Mouse (Mus musculus) heart, embryonic 14.5 days (tissue): ENCODE data around the gene Eif2b3. TPM values are rescaled to one million over a fixed set of nuclear protein-coding genes. Genes with fewer than 3 reads are reported as not detected.

ENCODE experiments used
- ATAC-seq: fragments of 200-750 bp; cut with Nextera tagmentation; 2 replicates; pipeline ENCODE4 v1.8.0; 2017; ENCODE audit warnings: low read depth, moderate TSS enrichment; ENCODE audit not compliant: insufficient number of reproducible peaks, insufficient read depth, low FRiP score
- H3K27ac ChIP-seq, 2 experiments: fragments of 200-500 bp in 1 of 2; fragments of 300-500 bp in 1 of 2; sonication (generic) in 1 of 2; replicated peaks in 1 of 2; 2 replicates each; pipeline ENCODE4 v1.5.1; 2012 to 2014; ENCODE audit warnings: low read depth in 2 of 2, low read length in 2 of 2, control low read depth in 1 of 2, mild to moderate bottlenecking in 1 of 2, mixed read lengths in 1 of 2; ENCODE audit not compliant: control insufficient read depth in 1 of 2, insufficient read depth in 1 of 2
- H3K27me3 ChIP-seq: fragments of 300-500 bp; sonication (generic); 2 replicates; pipeline ENCODE4 v1.6.1; 2014; ENCODE audit warnings: mild to moderate bottlenecking, low read length, control low read depth; ENCODE audit not compliant: control insufficient read depth, insufficient read depth
- H3K36me3 ChIP-seq: fragments of 300-500 bp; sonication (generic); 2 replicates; pipeline ENCODE4 v1.6.1; 2014; ENCODE audit warnings: mild to moderate bottlenecking, control low read depth, low read length, mixed read lengths; ENCODE audit not compliant: control insufficient read depth, insufficient read depth
- H3K4me1 ChIP-seq, 2 experiments: fragments of 200-500 bp in 1 of 2; fragments of 300-500 bp in 1 of 2; sonication (generic) in 1 of 2; 2 replicates each; pipeline ENCODE4 v1.6.1; 2012 to 2014; ENCODE audit warnings: low read length in 2 of 2, control low read depth in 1 of 2, mixed read lengths in 1 of 2; ENCODE audit not compliant: control insufficient read depth in 2 of 2, insufficient read depth in 2 of 2
- H3K4me2 ChIP-seq: fragments of 300-500 bp; sonication (generic); 2 replicates; pipeline ENCODE4 v1.6.1; 2014; ENCODE audit warnings: mild to moderate bottlenecking, low read length
- H3K4me3 ChIP-seq, 2 experiments: fragments of 200-500 bp in 1 of 2; fragments of 300-500 bp in 1 of 2; sonication (generic) in 1 of 2; 2 replicates each; pipeline ENCODE4 v1.5.1; 2012 to 2014; ENCODE audit warnings: low read length in 2 of 2, mild to moderate bottlenecking in 2 of 2, control low read depth in 1 of 2, low read depth in 1 of 2, moderate library complexity in 1 of 2; ENCODE audit not compliant: control insufficient read depth in 1 of 2, insufficient read depth in 1 of 2
- H3K9ac ChIP-seq: fragments of 300-500 bp; sonication (generic); 2 replicates; pipeline ENCODE4 v1.6.1; 2014; ENCODE audit warnings: mild to moderate bottlenecking, low read length
- H3K9me3 ChIP-seq: fragments of 300-500 bp; sonication (generic); 2 replicates; pipeline ENCODE4 v1.6.1; 2016; ENCODE audit warnings: low read length, control low read depth; ENCODE audit not compliant: control insufficient read depth
- WGBS: fragments of 180-500 bp; shearing (Covaris S2); extraction: QIAGEN DNeasy Blood & Tissue Kit; methylation state at CpG from one replicate; pipeline ENCODE4 v1.1.7; 2014; 5-methylcytosine and 5-hydroxymethylcytosine counted together
- polyA plus RNA-seq: library from polyadenylated mRNA; unstranded; fragments of >200 nt; fragmentation: Nextera tagmentation; extraction: Ambion mirVana; gene quantifications from 2 replicates; pipeline ENCODE4 v1.2.1, GENCODE M21; 2014

Eif2b3 gene
- polyA plus RNA-seq, 1 experiment from 2014 or later = 22.0 TPM

- ATAC-seq = no peak
- H3K4me3 ChIP-seq = peak overlapping the region; percentile 62 to 76; a peak in 3 of 4 replicates
- H3K9ac ChIP-seq = peak overlapping the region; percentile 74
- H3K27ac ChIP-seq = peak overlapping the region; percentile 77 to 90; a peak in 3 of 4 replicates
- WGBS = 74% methylated on average over 5 of the region's 5 CpGs
- peaks cover 4 to 9% of the 10 kb centered on the region in 2 experiments; a peak in 3 of 4 replicates for H3K4me1 ChIP-seq
- H3K27me3 ChIP-seq = no peaks in the 10 kb centered on the region
- no peaks in the 10 kb centered on the region for H3K36me3 ChIP-seq
- H3K9me3 ChIP-seq = no peaks in the 10 kb centered on the region
- peak overlapping the region; percentile 98 for H3K4me2 ChIP-seq
These were observed 100.4 kb downstream of the Eif2b3 start for GRCm38 (mm10) chr4:117119636-117120035.

DNA sequence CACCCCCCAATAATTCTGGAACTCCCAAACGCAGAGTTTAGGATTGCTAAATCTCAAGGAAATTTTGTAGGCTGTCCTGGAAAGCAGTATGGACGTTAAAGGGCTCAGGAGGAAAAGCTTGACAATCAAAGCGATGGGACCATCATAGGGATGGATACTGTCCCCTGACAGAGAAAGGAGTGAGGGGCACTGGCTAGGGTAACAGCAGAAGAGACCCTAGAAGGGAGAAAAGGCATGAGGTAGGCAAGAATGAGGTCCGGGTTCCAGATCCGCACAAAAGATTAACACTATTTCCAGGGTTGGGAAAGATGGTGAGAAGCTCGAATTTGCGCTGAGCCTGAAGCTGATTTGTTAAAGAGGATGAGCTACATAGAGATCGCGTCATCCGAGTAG is 100.8 kb downstream of the Eif2b3 start:
- H3K36me3 ChIP-seq = no peaks in the 10 kb centered on the region
- H3K27ac ChIP-seq = peak overlapping the region; percentile 77 to 90
- H3K4me3 ChIP-seq = peak overlapping the region; percentile 62 to 76
- no peaks in the 10 kb centered on the region for H3K9me3 ChIP-seq
- H3K9ac ChIP-seq = peak overlapping the region; percentile 74
- H3K4me2 ChIP-seq = peak overlapping the region; percentile 98
- ATAC-seq = no peak
- WGBS = 5% methylated on average over 10 of the region's 10 CpGs
- H3K4me1 ChIP-seq = peaks cover 8 to 13% of the 10 kb centered on the region in 2 experiments
- H3K27me3 ChIP-seq = no peaks in the 10 kb centered on the region

DNA sequence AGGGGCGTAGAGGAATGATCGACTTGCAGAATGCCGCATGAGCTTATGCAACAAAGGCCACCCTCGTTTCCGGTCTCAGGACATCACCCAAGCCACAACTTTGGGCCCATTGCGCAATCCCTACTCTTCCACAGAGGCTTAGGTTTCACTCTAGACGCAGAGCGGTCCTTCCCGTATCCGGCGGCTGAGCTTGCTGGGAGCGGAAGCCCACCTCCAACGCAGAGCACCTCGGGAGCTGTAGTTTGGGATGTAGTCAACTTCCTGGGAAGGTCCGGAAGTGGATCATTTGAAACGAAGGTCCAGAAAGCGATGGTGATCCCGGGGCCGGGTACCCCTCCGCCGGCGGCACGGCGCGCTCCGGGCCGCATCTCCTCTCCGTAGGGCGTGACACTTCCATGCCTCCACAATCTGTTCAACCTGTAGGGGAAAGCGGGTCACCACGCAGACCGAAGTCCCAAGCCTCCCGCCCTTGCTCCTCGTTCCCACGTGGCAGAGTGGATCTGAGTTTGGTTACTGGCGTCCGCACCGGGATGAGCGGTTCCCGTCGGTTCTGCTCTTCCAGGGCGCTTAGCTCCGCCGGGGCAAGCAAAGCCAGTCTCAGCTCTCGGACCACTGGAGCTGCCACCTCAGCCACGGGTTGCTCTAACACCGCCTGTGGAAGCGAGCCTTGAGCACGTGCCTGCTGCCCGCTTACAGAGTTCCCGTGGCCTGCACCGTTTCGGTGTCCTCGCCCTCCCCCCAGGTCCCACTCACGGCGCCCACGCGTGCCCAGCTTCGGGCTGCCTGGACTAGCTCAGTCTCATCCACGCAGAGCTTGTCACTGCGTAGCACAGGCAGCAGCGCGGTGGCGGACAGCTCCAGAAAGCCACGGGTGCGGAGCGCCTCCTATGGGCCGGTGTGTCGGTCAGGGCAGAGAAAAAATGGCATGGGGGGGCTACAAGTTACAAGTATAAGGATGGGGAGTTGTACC is 101.5 kb downstream of the Eif2b3 start:
- Histone ChIP-seq H3K9ac (peak overlapping the region; percentile 74), H3K9me3 (no peaks in the 10 kb centered on the region), H3K36me3 (no peaks in the 10 kb centered on the region), H3K27me3 (no peaks in the 10 kb centered on the region), H3K4me3 (peak overlapping the region; percentile 62 to 76), H3K4me1 (peaks cover 15 to 19% of the 10 kb centered on the region in 2 experiments), H3K27ac (peak overlapping the region; percentile 77 to 90), H3K4me2 (peak overlapping the region; percentile 98)
- WGBS = under 1% methylated on average over 69 of the region's 69 CpGs
- ATAC-seq = peak; percentile 89

DNA sequence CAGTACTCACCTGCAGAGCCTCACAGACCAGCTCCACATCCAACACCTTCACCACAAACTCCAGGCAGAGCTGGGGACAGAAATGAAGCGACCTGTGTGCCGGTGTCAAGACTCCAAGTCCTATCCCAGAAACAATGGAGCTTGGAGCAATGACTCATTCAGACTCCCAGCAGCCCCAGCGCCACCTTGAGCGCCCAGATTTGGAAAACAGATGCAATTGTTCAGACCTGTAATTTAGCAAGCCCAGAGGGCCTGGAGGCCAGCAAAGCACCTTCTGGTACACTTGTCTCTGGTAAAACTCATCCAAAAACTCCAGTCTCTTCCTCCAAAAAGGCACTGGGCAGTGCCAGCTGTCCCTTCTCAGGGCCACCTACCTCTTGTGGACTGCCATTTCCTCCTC is 103.0 kb downstream of the Eif2b3 start:
- no peak overlapping the region for H3K4me2 ChIP-seq
- ATAC-seq = no peak
- no peak overlapping the region for H3K27ac ChIP-seq
- H3K9me3 ChIP-seq = no peaks in the 10 kb centered on the region
- H3K4me1 ChIP-seq = peaks cover 19 to 21% of the 10 kb centered on the region in 2 experiments
- H3K4me3 ChIP-seq = no peak overlapping the region
- H3K9ac ChIP-seq = no peak overlapping the region
- H3K36me3 ChIP-seq = no peaks in the 10 kb centered on the region
- H3K27me3 ChIP-seq = no peaks in the 10 kb centered on the region
- WGBS = 71% methylated on average over 4 of the region's 4 CpGs

GRCm38 (mm10) chr4:117123546-117124217 is 104.5 kb downstream of the Eif2b3 start:
- no peaks in the 10 kb centered on the region for H3K9me3 ChIP-seq
- H3K4me2 ChIP-seq = no peak overlapping the region
- H3K4me3 ChIP-seq = no peak overlapping the region
- peaks cover 19 to 21% of the 10 kb centered on the region in 2 experiments for H3K4me1 ChIP-seq
- no peak overlapping the region for H3K9ac ChIP-seq
- ATAC-seq = no peak
- peaks cover 6% of the 10 kb centered on the region; the same call in 1 of the 2 replicates for H3K36me3 ChIP-seq
- 71% methylated on average over 7 of the region's 9 CpGs for WGBS
- no peaks in the 10 kb centered on the region for H3K27me3 ChIP-seq
- H3K27ac ChIP-seq = no peak overlapping the region

DNA sequence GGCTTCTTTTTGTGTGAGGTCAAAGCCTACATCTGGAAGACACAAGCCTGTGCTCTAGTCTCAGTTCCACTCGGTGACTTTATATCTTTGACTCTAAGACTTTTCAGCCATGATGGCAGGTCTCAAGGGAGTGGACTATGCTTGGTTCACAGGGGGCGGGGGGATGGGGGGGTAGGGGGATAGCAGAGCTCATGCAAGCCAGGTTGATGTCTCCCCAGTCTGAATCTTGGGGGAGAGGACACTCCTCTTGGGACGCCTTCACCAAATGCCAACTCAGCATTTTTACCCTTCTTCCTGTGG is 105.0 kb downstream of the Eif2b3 start:
- H3K27ac ChIP-seq = peak overlapping the region in 1 of 2 experiments; percentile 89; a peak in 1 of 4 replicates
- H3K4me2 ChIP-seq = no peak overlapping the region
- H3K9me3 ChIP-seq = no peaks in the 10 kb centered on the region
- H3K4me1 ChIP-seq = peaks cover 19 to 21% of the 10 kb centered on the region in 2 experiments
- ATAC-seq = no peak
- no peak overlapping the region for H3K4me3 ChIP-seq
- 65% methylated on average over 3 of the region's 3 CpGs for WGBS
- H3K36me3 ChIP-seq = peaks cover 10% of the 10 kb centered on the region; the same call in 1 of the 2 replicates
- H3K9ac ChIP-seq = no peak overlapping the region
- no peaks in the 10 kb centered on the region for H3K27me3 ChIP-seq

DNA sequence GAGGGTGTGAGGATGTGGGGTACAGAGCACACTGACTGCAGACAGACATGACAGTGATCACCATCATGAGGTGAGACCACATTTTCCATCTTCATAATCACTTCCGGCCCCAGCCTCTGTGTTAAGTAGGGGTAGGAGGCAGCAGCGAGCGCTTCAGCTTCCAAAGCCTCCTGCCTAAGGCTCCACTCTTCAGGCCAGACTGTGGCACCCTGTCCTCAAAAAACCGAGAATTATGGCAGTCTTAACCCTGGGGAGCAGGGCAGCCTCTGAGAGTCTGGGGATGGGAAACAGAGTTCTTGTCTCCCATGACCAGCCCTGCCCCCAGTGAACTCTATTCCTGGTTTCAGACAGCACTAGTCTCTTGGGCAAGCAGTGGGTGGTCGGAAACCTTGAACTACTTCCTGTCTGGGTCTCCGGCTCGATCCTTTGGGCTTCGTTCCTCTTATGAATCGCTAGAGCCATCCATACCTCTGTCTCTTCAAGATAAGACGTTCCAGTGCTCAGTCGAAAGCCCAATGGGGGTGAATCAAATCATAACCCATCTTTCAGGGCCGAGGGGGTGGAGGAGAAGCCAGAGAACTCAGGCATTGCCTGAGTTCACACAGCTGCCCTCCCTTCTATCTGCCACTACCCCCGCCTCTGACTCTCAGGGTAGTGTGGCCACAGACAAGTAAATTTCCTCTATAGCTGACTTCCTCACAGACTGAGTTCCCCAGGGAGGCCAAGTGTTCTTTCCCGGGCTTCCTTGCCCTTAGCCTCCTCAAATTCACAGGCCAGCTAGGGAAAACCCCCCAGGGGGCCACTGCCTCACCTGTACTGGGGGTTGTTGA is 105.5 kb downstream of the Eif2b3 start:
- H3K9ac ChIP-seq = peak overlapping the region; percentile 47; the same call in 1 of the 2 replicates

More for the DNA sequence above, 105.5 kb downstream of the Eif2b3 start:
- Histone ChIP-seq H3K4me1 (peaks cover 18 to 21% of the 10 kb centered on the region in 2 experiments), H3K4me2 (peak overlapping the region; percentile 16; the same call in 1 of the 2 replicates), H3K9me3 (no peaks in the 10 kb centered on the region), H3K36me3 (peaks cover 10% of the 10 kb centered on the region; the same call in 1 of the 2 replicates), H3K27ac (peak overlapping the region; percentile 88 to 89), H3K27me3 (no peaks in the 10 kb centered on the region), H3K4me3 (no peak overlapping the region)
- WGBS = 50% methylated on average over 14 of the region's 14 CpGs
- no peak for ATAC-seq
